Mouse (Mus musculus): ENCODE results near the gene Eci1. TPM values are rescaled to one million over a fixed set of nuclear protein-coding genes. Genes with fewer than 3 reads are reported as not detected.

Gene Eci1
- polyA plus RNA-seq, 1 experiment = 9.0 TPM

- H3K4me1 ChIP-seq (ENCODE audit: control insufficient read depth, insufficient read depth, low read length) = peaks cover 9% of the 10 kb centered on the region
- TF ChIP-seq POLR2A (IDR thresholded peaks at IDR 0.05; ENCODE audit: control insufficient read depth, low read depth, low read length) (no peak), CTCF (IDR thresholded peaks at IDR 0.05; ENCODE audit: control insufficient read depth, insufficient read depth, insufficient replicate concordance, low read depth, low read length) (no peak)
- H3K27me3 ChIP-seq (ENCODE audit: control insufficient read depth, insufficient read depth, low read length) = no peaks in the 10 kb centered on the region
- H3K27ac ChIP-seq (ENCODE audit: control insufficient read depth, insufficient read depth, low read depth, low read length) = no peak overlapping the region
- H3K36me3 ChIP-seq (ENCODE audit: control insufficient read depth, insufficient read depth, low read length) = no peaks in the 10 kb centered on the region
- no peak overlapping the region for H3K4me3 ChIP-seq (ENCODE audit: control insufficient read depth, low read depth, low read length)
Observed at GRCm38 (mm10) chr17:24485090-24485860, 58.8 kb downstream of the Eci1 start.

GRCm38 (mm10) chr17:24488186-24488661, 61.8 kb downstream of the Eci1 start, which contains the start of gene Caskin1:
Gene Caskin1, plus strand, starts transcription at chr17:24488601.
- H3K36me3 ChIP-seq (ENCODE audit: control insufficient read depth, insufficient read depth, low read length) = no peaks in the 10 kb centered on the region
- peak within 1 kb of the TSS; percentile 88 for H3K4me3 ChIP-seq (ENCODE audit: control insufficient read depth, low read depth, low read length)
- TF ChIP-seq CTCF (IDR thresholded peaks at IDR 0.05; ENCODE audit: control insufficient read depth, insufficient read depth, insufficient replicate concordance, low read depth, low read length) (no peak), POLR2A (IDR thresholded peaks at IDR 0.05; ENCODE audit: control insufficient read depth, low read depth, low read length) (no peak; the same call in 1 of the 2 replicates)
- peak within 1 kb of the TSS; percentile 37; the same call in 1 of the 2 replicates for H3K27ac ChIP-seq (ENCODE audit: control insufficient read depth, insufficient read depth, low read depth, low read length)
- H3K4me1 ChIP-seq (ENCODE audit: control insufficient read depth, insufficient read depth, low read length) = peaks cover 8% of the 10 kb centered on the region
- no peaks in the 10 kb centered on the region for H3K27me3 ChIP-seq (ENCODE audit: control insufficient read depth, insufficient read depth, low read length)

GRCm38 (mm10) chr17:24488662-24489264, 62.3 kb downstream of the Eci1 start:
- H3K4me3 ChIP-seq (ENCODE audit: control insufficient read depth, low read depth, low read length) = peak overlapping the region; percentile 88
- H3K27ac ChIP-seq (ENCODE audit: control insufficient read depth, insufficient read depth, low read depth, low read length) = peak overlapping the region; percentile 37; the same call in 1 of the 2 replicates
- no peaks in the 10 kb centered on the region for H3K27me3 ChIP-seq (ENCODE audit: control insufficient read depth, insufficient read depth, low read length)
- TF ChIP-seq CTCF (IDR thresholded peaks at IDR 0.05; ENCODE audit: control insufficient read depth, insufficient read depth, insufficient replicate concordance, low read depth, low read length) (no peak), POLR2A (IDR thresholded peaks at IDR 0.05; ENCODE audit: control insufficient read depth, low read depth, low read length) (no peak)
- no peaks in the 10 kb centered on the region for H3K36me3 ChIP-seq (ENCODE audit: control insufficient read depth, insufficient read depth, low read length)
- peaks cover 8% of the 10 kb centered on the region for H3K4me1 ChIP-seq (ENCODE audit: control insufficient read depth, insufficient read depth, low read length)

Other genes with a start within 250 kb of the Eci1 start
- gene Tbc1d24, start 221.1 kb upstream of the Eci1 start, polyA plus RNA-seq (2012; rRNA removed) = 7.0 and 9.5 TPM in 2 replicates
- 0.35 and 0.54 TPM in 2 replicates for gene Ntn3, start 217.1 kb upstream of the Eci1 start, polyA plus RNA-seq (2012; rRNA removed)
- gene Tedc2, start 205.8 kb upstream of the Eci1 start, polyA plus RNA-seq (2012; rRNA removed) = 4.0 and 4.1 TPM in 2 replicates
- 10.7 and 13.3 TPM in 2 replicates for gene Ccnf, start 175.2 kb upstream of the Eci1 start, polyA plus RNA-seq (2012; rRNA removed)
- 19.5 and 21.1 TPM in 2 replicates for gene Abca17, start 75.6 kb upstream of the Eci1 start, polyA plus RNA-seq (2012; rRNA removed)
- gene Abca3, start 74.7 kb upstream of the Eci1 start, polyA plus RNA-seq (2012; rRNA removed) = 5.1 and 7.9 TPM in 2 replicates
- 65.0 and 68.5 TPM in 2 replicates for gene Rnps1, start 12.1 kb upstream of the Eci1 start, polyA plus RNA-seq (2012; rRNA removed)
- gene Dnase1l2, start 16.5 kb downstream of the Eci1 start, polyA plus RNA-seq (2012; rRNA removed) = 6.4 and 9.3 TPM in 2 replicates
- gene E4f1, start 43.7 kb downstream of the Eci1 start, polyA plus RNA-seq (2012; rRNA removed) = 61.5 and 69.3 TPM in 2 replicates
- gene Pgp, start 43.8 kb downstream of the Eci1 start, polyA plus RNA-seq (2012; rRNA removed) = 597 and 738 TPM in 2 replicates
- 7.5 and 7.9 TPM in 2 replicates for gene Bricd5, start 47.2 kb downstream of the Eci1 start, polyA plus RNA-seq (2012; rRNA removed)
- 13.9 and 16.5 TPM in 2 replicates for gene Mlst8, start 52.4 kb downstream of the Eci1 start, polyA plus RNA-seq (2012; rRNA removed)
- gene Caskin1, start 62.0 kb downstream of the Eci1 start, polyA plus RNA-seq (2012; rRNA removed) = 20.6 and 23.9 TPM in 2 replicates
- 64.4 and 69.4 TPM in 2 replicates for gene Traf7, start 101.3 kb downstream of the Eci1 start, polyA plus RNA-seq (2012; rRNA removed)
- gene Rab26, start 107.6 kb downstream of the Eci1 start, polyA plus RNA-seq (2012; rRNA removed) = 0.82 and 1.1 TPM in 2 replicates
- gene Pkd1, start 123.2 kb downstream of the Eci1 start, polyA plus RNA-seq (2012; rRNA removed) = 31.6 and 35.0 TPM in 2 replicates
- gene Tsc2, start 206.0 kb downstream of the Eci1 start, polyA plus RNA-seq (2012; rRNA removed) = 37.8 and 41.6 TPM in 2 replicates
- gene Nthl1, start 206.0 kb downstream of the Eci1 start, polyA plus RNA-seq (2012; rRNA removed) = 3.2 and 3.7 TPM in 2 replicates
- 3.3 and 3.9 TPM in 2 replicates for gene Slc9a3r2, start 223.7 kb downstream of the Eci1 start, polyA plus RNA-seq (2012; rRNA removed)
- 0.19 TPM in 1 of 2 replicates, not detected in the other for gene Npw, start 231.8 kb downstream of the Eci1 start, polyA plus RNA-seq (2012; rRNA removed)
- 45.4 and 50.0 TPM in 2 replicates for gene Zfp598, start 243.0 kb downstream of the Eci1 start, polyA plus RNA-seq (2012; rRNA removed)

Data from testis, adult 2 months (tissue).